Mouse (Mus musculus) heart, embryonic 11.5 days (tissue): ENCODE results near the gene Med18. TPM values are rescaled to one million over a fixed set of nuclear protein-coding genes. Genes with fewer than 3 reads are reported as not detected.
"Not testable (repeated sequence)": the region's sequence is repeated elsewhere in the genome, so short reads cannot be mapped to it uniquely, and the experiment has no call there.

ENCODE experiments used
- ATAC-seq: fragments of 200-750 bp; cut with Nextera tagmentation; replicated peaks from 2 replicates; pipeline ENCODE4 v1.8.0; 2017; ENCODE audit warnings: moderate library complexity; ENCODE audit not compliant: insufficient number of reproducible peaks, low FRiP score, low TSS enrichment
- H3K27ac ChIP-seq: fragments of 300-500 bp; sonication (generic); 2 replicates; pipeline ENCODE4 v1.5.1; 2014; ENCODE audit warnings: mild to moderate bottlenecking, low read depth, low read length
- H3K27me3 ChIP-seq: fragments of 300-500 bp; sonication (generic); 2 replicates; pipeline ENCODE4 v1.6.1; 2014; ENCODE audit warnings: mild to moderate bottlenecking, low read length, mixed read lengths; ENCODE audit not compliant: control insufficient read depth, insufficient read depth
- H3K36me3 ChIP-seq: fragments of 300-500 bp; sonication (generic); 2 replicates; pipeline ENCODE4 v1.6.1; 2014; ENCODE audit warnings: mild to moderate bottlenecking, low read length, moderate library complexity, mixed read lengths; ENCODE audit not compliant: control insufficient read depth, insufficient read depth
- H3K4me1 ChIP-seq: fragments of 300-500 bp; sonication (generic); 2 replicates; pipeline ENCODE4 v1.6.1; 2014; ENCODE audit warnings: low read length; ENCODE audit not compliant: control insufficient read depth, insufficient read depth
- H3K4me2 ChIP-seq: fragments of 300-500 bp; sonication (generic); 2 replicates; pipeline ENCODE4 v1.6.1; 2014; ENCODE audit warnings: mild to moderate bottlenecking, moderate library complexity
- H3K4me3 ChIP-seq: fragments of 300-500 bp; sonication (generic); 2 replicates; pipeline ENCODE4 v1.5.1; 2014; ENCODE audit warnings: low read depth, low read length
- H3K9ac ChIP-seq: fragments of 300-500 bp; sonication (generic); 2 replicates; pipeline ENCODE4 v1.6.1; 2014; ENCODE audit warnings: mild to moderate bottlenecking, low read depth, low read length, moderate library complexity
- H3K9me3 ChIP-seq: fragments of 300-500 bp; sonication (generic); replicated peaks from 2 replicates; pipeline ENCODE4 v1.6.1; 2016; ENCODE audit warnings: low read length; ENCODE audit not compliant: control insufficient read depth
- WGBS: fragments of 180-500 bp; shearing (Covaris S2); extraction: QIAGEN DNeasy Blood & Tissue Kit; methylation state at CpG from one replicate; pipeline ENCODE4 v1.1.7; 2014; ENCODE audit not compliant: insufficient replicate concordance; 5-methylcytosine and 5-hydroxymethylcytosine counted together
- polyA plus RNA-seq: library from polyadenylated mRNA; unstranded; fragments of >200 nt; fragmentation: Nextera tagmentation; extraction: Ambion mirVana; gene quantifications from 2 replicates; pipeline ENCODE4 v1.2.1, GENCODE M21; 2014

The Med18 gene
- polyA plus RNA-seq, 1 experiment from 2014 or later = 17.4 TPM

GRCm38 (mm10) chr4:132488521-132488920 is 24.8 kb upstream of the Med18 start:
- WGBS = 84% methylated on average over 3 of the region's 3 CpGs
- H3K4me3 ChIP-seq = no peak overlapping the region
- no peak overlapping the region for H3K27ac ChIP-seq
- H3K27me3 ChIP-seq = no peaks in the 10 kb centered on the region
- no peak overlapping the region for H3K9ac ChIP-seq
- no peaks in the 10 kb centered on the region for H3K4me1 ChIP-seq
- H3K36me3 ChIP-seq = no peaks in the 10 kb centered on the region
- no peaks in the 10 kb centered on the region for H3K9me3 ChIP-seq
- H3K4me2 ChIP-seq = no peak overlapping the region
- no peak for ATAC-seq

GRCm38 (mm10) chr4:132484820-132485219 is 21.1 kb upstream of the Med18 start:
- Histone ChIP-seq H3K9me3 (no peaks in the 10 kb centered on the region), H3K9ac (no peak overlapping the region), H3K27ac (no peak overlapping the region), H3K36me3 (no peaks in the 10 kb centered on the region), H3K4me2 (no peak overlapping the region), H3K27me3 (no peaks in the 10 kb centered on the region), H3K4me3 (no peak overlapping the region), H3K4me1 (no peaks in the 10 kb centered on the region)
- ATAC-seq = no peak
- 66% methylated on average over 5 of the region's 5 CpGs for WGBS

- ATAC-seq = no peak
- Histone ChIP-seq H3K9ac (no peak overlapping the region), H3K27me3 (no peaks in the 10 kb centered on the region), H3K27ac (no peak overlapping the region), H3K4me1 (no peaks in the 10 kb centered on the region), H3K4me3 (no peak overlapping the region), H3K9me3 (no peaks in the 10 kb centered on the region), H3K4me2 (no peak overlapping the region), H3K36me3 (no peaks in the 10 kb centered on the region)
- 80% methylated on average over 4 of the region's 4 CpGs for WGBS
Observed at GRCm38 (mm10) chr4:132484231-132484630, 20.5 kb upstream of the Med18 start.

GRCm38 (mm10) chr4:132482956-132483608 is 19.4 kb upstream of the Med18 start:
- no peaks in the 10 kb centered on the region for H3K9me3 ChIP-seq
- no peaks in the 10 kb centered on the region for H3K27me3 ChIP-seq
- ATAC-seq = no peak
- no peak overlapping the region for H3K27ac ChIP-seq
- no peak overlapping the region for H3K4me2 ChIP-seq
- no peaks in the 10 kb centered on the region for H3K4me1 ChIP-seq
- no peak overlapping the region for H3K4me3 ChIP-seq
- no peak overlapping the region for H3K9ac ChIP-seq
- H3K36me3 ChIP-seq = no peaks in the 10 kb centered on the region
- WGBS = 67% methylated on average over 13 of the region's 13 CpGs

GRCm38 (mm10) chr4:132482104-132482503 is 18.4 kb upstream of the Med18 start:
- not testable (repeated sequence) for H3K9ac ChIP-seq, ATAC-seq, H3K4me1 ChIP-seq, H3K27ac ChIP-seq, H3K36me3 ChIP-seq, H3K4me3 ChIP-seq, H3K4me2 ChIP-seq, H3K9me3 ChIP-seq, H3K27me3 ChIP-seq
- WGBS = 64% methylated on average over 3 of the region's 3 CpGs

GRCm38 (mm10) chr4:132477833-132478232 is 14.1 kb upstream of the Med18 start:
- Histone ChIP-seq H3K9ac (no peak overlapping the region), H3K4me2 (no peak overlapping the region), H3K4me3 (no peak overlapping the region), H3K36me3 (no peaks in the 10 kb centered on the region), H3K4me1 (no peaks in the 10 kb centered on the region), H3K9me3 (no peaks in the 10 kb centered on the region), H3K27me3 (no peaks in the 10 kb centered on the region), H3K27ac (no peak overlapping the region)
- 88% methylated on average over 8 of the region's 8 CpGs for WGBS
- ATAC-seq = no peak

- WGBS = 66% methylated on average over 13 of the region's 13 CpGs
Observed at GRCm38 (mm10) chr4:132475895-132476878, 12.5 kb upstream of the Med18 start.

GRCm38 (mm10) chr4:132474631-132475030 is 10.9 kb upstream of the Med18 start:
- Histone ChIP-seq H3K4me3 (no peak overlapping the region), H3K4me2 (no peak overlapping the region), H3K36me3 (no peaks in the 10 kb centered on the region), H3K9me3 (no peaks in the 10 kb centered on the region), H3K27ac (no peak overlapping the region), H3K27me3 (no peaks in the 10 kb centered on the region), H3K9ac (no peak overlapping the region), H3K4me1 (no peaks in the 10 kb centered on the region)
- 80% methylated on average over 4 of the region's 4 CpGs for WGBS
- no peak for ATAC-seq

More at GRCm38 (mm10) chr4:132475895-132476878, 12.5 kb upstream of the Med18 start:
- no peak overlapping the region for H3K9ac ChIP-seq
- H3K36me3 ChIP-seq = no peaks in the 10 kb centered on the region
- H3K27me3 ChIP-seq = no peaks in the 10 kb centered on the region
- ATAC-seq = no peak
- no peak overlapping the region for H3K27ac ChIP-seq
- no peak overlapping the region for H3K4me2 ChIP-seq
- H3K9me3 ChIP-seq = no peaks in the 10 kb centered on the region
- no peaks in the 10 kb centered on the region for H3K4me1 ChIP-seq
- no peak overlapping the region for H3K4me3 ChIP-seq
